Mouse (Mus musculus) neutrophil, adult 5-6 weeks (primary cell): ENCODE results near the gene Timm10. TPM values are rescaled to one million over a fixed set of nuclear protein-coding genes. Genes with fewer than 3 reads are reported as not detected.
"Not testable (repeated sequence)": the region's sequence is repeated elsewhere in the genome, so short reads cannot be mapped to it uniquely, and the experiment has no call there.

Source experiments
- ATAC-seq: fragments of 151-379, 151-347 bp; 2 replicates; pipeline ENCODE4 v1.8.0; 2017; ENCODE audit warnings: mild to moderate bottlenecking, moderate TSS enrichment; ENCODE audit not compliant: insufficient number of reproducible peaks, poor library complexity, low FRiP score, severe bottlenecking; ENCODE audit errors: extremely low read depth
- total RNA-seq: library from RNA; stranded (forward); fragments of 200-1000 nt; gene quantifications from 2 replicates; pipeline ENCODE4 v1.2.3, GENCODE M21; 2017

The Timm10 gene
- total RNA-seq: 10.0 and 10.3 TPM in 2 replicates

GRCm38 (mm10) chr2:84826488-84827282, at the start of gene Timm10:
Gene Timm10, plus strand, starts transcription at chr2:84826997.
- ATAC-seq: peak; percentile 88

DNA sequence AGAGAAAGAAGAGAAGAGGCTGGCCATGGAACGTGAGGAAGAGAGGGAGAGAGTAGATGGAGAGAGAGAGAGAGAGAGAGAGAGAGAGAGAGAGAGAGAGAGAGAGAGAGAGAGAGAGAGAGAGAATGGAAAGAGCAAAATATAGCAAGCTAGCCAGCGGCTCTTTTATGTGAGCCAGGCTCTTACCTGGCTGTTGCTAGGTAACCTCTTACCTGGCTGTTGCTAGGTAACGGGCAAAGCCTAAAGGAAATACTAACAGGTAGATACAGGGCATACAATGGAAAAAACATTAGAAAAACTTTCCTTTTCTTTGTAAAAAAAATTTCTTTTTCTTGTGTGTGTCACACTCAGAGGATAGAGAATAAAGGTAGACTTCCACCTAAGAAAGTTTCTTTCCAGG, 49.1 kb upstream of the Timm10 start:
- no peak for ATAC-seq

DNA sequence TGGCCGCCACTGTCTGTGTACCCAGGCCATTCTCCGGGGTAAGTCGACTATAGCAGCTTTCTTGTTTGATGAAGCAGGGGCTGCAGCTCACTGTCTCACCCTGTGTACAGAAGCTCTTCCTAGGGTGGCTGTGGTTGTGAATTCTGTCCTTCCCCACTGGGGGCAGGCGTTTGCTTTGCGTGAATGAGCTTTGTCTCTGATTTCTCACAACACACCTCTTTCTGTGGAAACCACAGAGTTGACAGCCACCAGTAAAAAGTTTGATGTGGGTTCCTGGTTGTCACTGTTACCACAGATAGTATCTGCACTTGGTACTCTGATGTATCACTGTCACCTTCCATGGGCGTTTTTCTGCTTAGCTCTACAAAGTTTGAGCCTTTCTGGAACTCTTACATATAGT, 47.6 kb upstream of the Timm10 start:
- ATAC-seq: peak; percentile 59

DNA sequence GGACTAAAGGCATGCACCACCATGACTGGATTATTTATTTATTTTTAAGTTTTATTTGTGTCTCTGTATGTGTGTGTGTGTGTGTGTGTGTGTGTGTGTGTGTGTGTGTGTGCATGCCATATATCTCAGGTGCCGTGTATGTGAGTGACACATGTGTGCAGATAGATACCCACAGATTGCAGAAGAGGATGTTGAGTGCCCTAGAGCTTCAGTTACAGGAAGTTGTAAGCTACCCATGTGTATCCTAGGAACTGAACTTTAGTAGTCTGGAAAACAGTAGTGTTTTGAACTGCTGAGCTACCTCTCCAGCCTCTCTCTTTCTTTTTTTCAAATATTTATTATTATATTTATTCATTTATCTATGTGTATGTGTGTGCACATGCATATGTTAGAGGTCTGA, 43.5 kb upstream of the Timm10 start:
- peak; percentile 35; the same call in 1 of the 2 replicates for ATAC-seq

DNA sequence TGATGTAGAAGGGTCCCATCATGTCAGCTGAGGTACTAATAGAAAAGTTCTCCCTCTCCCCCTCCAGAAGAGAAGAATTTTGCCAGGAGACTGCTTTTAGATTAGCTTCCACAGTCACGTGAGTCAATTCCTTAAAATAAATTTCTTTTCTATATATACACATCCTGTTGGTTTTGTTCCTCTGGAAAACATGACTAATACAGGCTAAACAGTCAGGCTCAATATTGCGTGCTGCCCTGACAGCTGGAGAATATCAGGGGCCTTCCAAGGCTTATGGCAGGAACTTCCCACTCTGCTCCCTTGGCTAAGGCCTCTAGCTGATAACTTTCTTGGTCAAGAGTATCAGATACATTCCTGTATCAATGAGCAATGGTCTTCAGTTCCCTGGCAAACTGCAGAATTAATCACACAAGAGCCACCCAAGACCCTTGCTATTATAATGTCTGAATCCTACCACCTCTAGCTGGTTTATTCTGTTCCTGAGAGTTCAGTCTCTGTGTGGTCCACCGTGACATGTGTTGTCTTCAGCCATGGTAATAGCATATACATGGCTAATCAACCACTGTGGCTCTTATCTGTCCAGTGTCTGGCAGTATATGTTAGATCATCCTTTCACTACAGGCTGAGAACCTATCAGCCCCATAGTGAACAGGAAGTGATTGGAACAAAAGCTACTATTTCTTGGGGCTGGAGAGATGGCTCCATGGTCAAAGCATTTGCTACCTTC, 42.8 kb upstream of the Timm10 start:
- no peak for ATAC-seq

GRCm38 (mm10) chr2:84788316-84788715, 38.5 kb upstream of the Timm10 start:
- ATAC-seq: no peak

DNA sequence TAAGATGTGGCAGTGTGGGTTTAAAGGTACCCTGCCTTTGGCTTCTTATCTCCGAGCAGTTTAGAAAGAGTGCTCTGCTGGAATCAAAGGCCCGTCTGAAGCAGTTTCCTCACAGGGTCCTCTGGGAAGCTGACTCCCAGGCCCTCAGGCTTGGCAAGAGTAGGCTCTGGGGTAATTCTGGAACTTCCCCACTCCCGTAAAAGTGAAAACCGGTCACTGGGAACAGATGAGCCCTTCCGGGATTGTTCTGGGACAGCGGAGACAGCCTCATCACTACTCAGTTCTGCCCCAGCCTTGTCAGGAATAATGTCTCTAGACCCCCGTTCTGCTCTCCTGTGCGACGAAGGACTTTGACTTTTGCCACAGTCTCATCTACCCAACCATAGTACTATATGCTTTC, 36.4 kb upstream of the Timm10 start:
- no peak for ATAC-seq

- no peak for ATAC-seq
Measured at GRCm38 (mm10) chr2:84792516-84792915, 34.3 kb upstream of the Timm10 start.

GRCm38 (mm10) chr2:84793154-84793553, 33.6 kb upstream of the Timm10 start:
- no peak for ATAC-seq

GRCm38 (mm10) chr2:84793871-84794270, 32.9 kb upstream of the Timm10 start:
- ATAC-seq: no peak

- ATAC-seq: peak; percentile 71
Measured at GRCm38 (mm10) chr2:84797833-84798492, 28.8 kb upstream of the Timm10 start.

- peak; percentile 35; the same call in 1 of the 2 replicates for ATAC-seq
Measured at GRCm38 (mm10) chr2:84798493-84798921, 28.3 kb upstream of the Timm10 start, which contains the start of gene Ube2l6. Gene Ube2l6, plus strand, starts transcription at chr2:84798828.

GRCm38 (mm10) chr2:84799041-84799561, 27.7 kb upstream of the Timm10 start:
- peak; percentile 83 for ATAC-seq

DNA sequence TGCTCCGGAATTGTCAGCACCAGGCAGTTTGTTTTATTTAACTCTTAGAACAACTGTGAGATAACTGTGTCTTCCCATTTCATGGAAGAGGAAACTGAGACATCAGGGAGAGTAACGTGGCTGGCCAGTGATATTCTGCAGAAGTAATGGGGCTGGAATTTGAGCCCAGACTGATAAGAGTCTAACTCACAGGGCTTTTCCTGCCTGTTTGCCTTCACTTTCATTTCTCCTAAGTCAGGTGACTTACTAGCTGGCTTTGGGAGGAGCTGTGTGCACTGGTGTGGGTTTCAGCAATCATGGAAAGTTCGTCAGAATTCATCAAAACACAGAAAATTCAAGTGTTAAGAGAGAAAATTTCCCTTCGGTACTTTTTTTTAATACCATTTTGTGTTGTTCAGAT, 26.5 kb upstream of the Timm10 start:
- ATAC-seq: no peak

DNA sequence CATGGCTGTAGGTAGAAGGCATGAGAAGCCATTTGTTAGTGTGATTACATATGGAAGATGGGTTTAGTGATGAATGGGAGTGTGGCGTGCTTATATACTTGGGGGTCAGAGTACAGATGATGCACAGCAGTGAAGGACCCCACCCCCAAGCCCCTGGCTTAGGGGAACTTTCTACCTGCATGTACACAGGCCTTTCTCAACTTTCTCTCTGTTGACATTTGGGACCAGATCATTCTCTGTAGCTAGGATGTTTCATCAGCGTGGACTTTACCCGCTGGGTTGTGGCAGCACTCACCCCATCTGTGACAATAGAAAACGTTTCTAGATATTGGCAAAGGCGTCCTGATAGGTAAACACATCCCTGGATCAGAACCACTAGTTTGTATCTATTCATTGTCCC, 25.6 kb upstream of the Timm10 start:
- ATAC-seq: not testable (repeated sequence)

GRCm38 (mm10) chr2:84803963-84804362, 22.8 kb upstream of the Timm10 start:
- no peak for ATAC-seq

DNA sequence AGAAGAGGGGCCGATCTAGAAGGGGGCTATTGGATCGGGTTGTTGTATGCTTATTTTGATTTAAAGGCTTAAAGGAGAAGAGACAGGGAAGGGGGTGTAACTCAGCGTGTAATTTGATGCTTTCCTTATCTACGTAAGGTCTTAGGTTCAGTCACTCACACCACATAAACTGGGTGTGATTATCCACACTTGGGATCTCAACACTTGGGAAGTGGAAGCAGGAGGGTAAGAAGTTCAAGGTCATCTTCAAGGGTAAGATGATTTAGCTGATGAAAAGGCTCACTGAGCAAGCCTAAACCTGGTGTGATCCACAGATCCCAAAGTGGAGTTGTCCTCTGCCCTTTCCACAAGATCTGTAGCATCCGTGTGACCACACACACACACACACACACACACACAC, 20.3 kb upstream of the Timm10 start:
- ATAC-seq: no peak

DNA sequence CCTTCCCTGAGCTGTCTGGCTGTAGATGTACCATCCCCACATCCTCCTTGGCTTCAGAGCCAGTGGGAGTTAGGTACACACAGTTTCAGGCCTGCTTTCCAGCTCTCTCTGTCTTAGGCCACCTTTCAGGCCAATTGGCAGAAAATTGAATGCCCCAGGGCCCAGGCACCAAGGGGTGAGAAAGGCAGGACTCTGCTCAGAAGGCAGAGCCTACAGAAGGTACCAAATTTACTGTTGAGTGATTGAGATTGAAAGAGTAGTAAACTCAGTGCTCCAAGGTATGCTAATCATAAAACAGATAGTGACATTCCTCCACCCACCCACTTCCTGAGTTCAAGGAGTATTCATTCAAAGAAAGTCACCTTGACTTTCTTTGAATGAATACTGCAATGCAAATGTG, 17.5 kb upstream of the Timm10 start:
- ATAC-seq: no peak

- ATAC-seq: no peak
Measured at GRCm38 (mm10) chr2:84810526-84810885, 16.3 kb upstream of the Timm10 start.
